Mouse (Mus musculus) cerebellum, postnatal 14 days (tissue): Measurements from ENCODE around the gene Pygm.

ENCODE experiments used
- DNase-seq, 2 experiments: peaks; one replicate each; pipeline ENCODE4 v3.0.0; 2021; ENCODE audit warnings: mixed read lengths in 2 of 2

The Pygm gene

GRCm38 (mm10) chr19:6384128-6384527 lies at the start of gene Pygm:
Gene Pygm, plus strand, starts transcription at chr19:6384399.
- peak in 1 of 2 experiments; percentile 49 for DNase-seq

GRCm38 (mm10) chr19:6334673-6335457 lies 49.3 kb upstream of the Pygm start, which contains the start of gene Men1:
Gene Men1, plus strand, starts transcription at chr19:6334979.
- peak; percentile 94 to 95 for DNase-seq

GRCm38 (mm10) chr19:6335458-6335827 lies 48.8 kb upstream of the Pygm start:
- peak; percentile 53 to 62 for DNase-seq

DNA sequence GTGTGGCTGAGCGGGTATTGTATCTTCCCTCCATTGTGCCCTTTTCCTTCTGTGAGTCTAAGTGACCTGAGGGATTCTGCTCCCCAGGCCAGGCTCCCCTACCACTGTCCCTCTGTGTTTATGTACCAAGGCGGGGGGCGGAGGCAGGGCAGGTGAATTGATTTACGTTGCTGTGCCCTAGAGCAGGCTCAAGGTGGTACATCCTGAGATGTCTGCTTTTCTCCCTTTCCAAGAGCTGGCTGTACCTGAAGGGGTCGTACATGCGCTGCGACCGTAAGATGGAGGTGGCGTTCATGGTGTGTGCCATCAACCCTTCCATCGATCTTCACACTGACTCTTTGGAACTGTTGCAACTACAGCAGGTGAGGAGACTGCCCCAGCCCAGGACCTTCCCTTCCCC lies 47.3 kb upstream of the Pygm start:
- no peak for DNase-seq

- no peak for DNase-seq
Measured at GRCm38 (mm10) chr19:6338171-6338570, 46.0 kb upstream of the Pygm start.

DNA sequence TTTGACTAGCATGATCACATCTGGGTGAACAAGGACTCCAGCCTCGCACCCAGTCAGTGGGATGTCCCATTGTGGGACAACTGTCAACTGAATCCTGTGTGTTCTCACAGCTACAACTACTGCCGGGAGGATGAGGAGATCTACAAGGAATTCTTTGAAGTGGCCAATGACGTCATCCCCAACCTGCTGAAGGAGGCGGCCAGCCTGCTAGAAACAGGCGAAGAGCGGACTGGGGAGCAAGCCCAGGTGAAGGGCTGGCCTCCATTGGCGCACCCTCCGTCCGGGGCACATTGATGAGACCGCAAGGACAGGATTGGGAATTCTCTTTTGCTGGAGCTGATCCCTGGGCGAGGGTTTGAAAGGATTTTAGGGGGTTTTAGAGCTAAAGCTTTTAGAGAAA lies 45.5 kb upstream of the Pygm start:
- DNase-seq: no peak

GRCm38 (mm10) chr19:6339191-6339590 lies 45.0 kb upstream of the Pygm start:
- DNase-seq: no peak

GRCm38 (mm10) chr19:6339890-6340504 lies 44.2 kb upstream of the Pygm start:
- DNase-seq: no peak

DNA sequence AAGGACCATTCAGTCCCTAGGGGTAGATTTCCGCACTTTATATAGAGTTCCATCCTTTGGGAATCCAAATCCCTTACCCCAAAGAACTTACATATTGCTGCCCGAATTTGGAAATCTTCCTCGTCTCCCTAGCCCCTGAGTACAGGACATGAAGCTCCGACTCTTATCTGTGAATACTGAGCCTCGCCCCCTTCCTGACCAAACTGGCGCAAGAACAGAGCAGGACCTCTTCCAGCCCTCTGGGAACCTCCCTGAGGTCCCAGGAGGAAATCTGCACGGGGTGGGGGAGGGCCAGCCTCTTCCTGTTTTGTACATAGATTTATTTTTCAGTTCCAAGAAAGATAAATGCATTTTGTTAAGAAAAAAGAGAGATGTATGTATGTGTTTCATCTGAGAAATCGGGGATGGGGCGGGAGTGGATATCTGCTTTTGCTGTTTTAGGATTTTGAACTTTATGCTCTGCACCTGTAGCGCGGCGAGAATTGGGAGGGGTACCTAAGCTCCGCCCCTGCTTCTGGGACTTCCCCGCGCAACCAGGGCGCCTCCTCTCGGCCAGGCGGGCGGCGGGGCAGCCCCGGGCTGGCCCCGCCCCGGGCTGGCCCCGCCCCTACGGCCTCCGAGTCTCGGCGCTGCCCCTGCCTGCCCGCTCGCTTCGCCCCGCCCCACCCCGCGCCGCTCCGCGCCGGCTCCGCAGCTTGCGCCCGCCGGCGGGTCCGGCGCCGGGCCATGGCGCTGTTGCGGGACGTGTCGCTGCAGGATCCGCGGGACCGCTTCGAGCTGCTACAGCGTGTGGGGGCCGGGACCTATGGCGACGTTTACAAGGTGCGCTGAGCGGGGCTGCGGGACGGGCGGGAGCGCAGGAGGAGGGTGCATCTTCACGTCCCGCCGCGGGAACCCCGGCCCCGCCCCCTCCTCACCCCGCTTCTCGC lies 43.4 kb upstream of the Pygm start, which contains the start of gene Map4k2:
Map4k2 (plus strand) TSS at position 612 of the 929 bp plus-strand sequence.
- peak; percentile 83 to 86 for DNase-seq

DNA sequence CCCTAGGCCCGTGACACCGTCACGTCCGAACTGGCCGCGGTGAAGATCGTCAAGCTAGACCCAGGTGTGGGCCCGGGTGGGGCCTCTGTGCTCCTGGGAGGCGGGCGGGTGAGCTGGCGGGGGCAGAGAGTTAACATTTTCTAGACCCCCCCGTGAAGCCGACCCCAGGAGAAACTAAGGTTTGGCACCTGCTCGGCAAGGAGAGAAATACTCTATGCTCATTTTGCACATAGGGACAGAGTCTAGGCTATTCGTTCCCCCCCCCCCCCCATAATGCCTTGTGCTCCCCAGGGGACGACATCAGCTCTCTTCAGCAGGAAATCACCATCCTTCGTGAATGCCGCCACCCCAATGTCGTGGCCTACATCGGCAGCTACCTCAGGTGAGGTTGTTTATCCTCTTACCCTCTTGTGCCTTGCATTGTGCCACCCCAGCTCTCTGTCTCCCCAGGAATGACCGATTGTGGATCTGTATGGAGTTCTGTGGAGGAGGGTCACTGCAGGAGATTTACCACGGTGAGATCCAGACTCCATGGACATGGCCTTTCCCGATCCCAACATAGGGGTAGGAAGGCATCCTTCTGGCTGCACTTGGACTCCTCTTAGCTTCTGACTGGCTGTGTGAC lies 42.6 kb upstream of the Pygm start:
- no peak for DNase-seq

GRCm38 (mm10) chr19:6342276-6342933 lies 41.8 kb upstream of the Pygm start:
- no peak for DNase-seq

DNA sequence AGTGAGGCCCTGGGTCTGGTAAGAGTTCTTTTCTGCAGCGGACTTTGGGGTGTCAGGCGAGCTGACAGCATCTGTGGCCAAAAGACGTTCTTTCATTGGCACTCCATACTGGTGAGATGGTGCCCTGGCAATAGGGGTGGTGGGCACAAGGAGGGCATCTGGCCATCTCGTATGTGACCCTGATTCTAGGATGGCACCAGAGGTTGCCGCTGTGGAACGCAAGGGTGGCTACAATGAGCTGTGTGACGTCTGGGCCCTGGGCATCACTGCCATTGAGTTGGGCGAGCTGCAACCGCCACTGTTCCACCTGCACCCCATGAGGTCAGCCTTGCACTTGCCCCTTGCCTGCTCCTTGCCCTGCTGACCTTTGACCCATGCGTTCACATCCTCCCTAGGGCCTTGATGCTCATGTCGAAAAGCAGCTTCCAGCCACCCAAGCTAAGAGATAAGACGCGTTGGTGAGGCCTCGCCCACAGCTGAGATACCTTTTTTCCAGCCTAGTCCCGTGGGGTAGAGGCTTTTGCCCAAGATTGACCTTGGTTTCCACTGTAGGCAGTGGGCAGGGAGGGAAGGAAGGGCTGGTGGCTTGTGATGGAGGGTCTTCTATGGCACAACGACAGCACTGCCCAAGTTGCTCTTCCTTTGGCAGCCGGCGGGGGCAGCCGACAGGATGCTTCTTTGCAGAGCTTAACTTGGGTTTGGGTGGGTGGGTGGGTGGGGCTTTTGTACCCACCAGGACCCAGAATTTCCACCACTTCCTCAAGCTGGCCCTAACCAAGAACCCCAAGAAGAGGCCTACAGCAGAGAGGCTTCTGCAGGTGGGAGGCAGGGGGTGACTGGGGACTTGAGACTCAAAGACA lies 40.9 kb upstream of the Pygm start:
- DNase-seq: no peak

DNA sequence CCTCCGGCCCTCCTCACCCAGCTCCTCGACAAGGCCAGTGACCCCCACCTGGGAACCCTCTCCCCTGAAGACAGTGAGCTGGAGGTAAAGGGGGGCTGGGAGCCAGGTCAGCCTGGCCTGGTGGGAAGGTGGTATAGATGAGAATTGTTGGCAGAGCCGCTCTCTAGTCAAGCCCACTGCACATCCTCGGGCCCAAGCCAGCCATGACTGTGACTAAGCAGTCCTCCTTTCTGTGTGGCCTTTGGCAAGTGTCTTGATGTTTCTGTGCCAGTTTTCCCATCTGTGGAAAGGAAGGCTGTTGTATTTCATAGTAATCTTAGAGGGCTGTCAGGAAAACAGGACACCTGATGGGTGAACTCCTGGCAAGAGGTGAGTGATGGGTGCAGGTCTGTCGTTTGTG lies 40.2 kb upstream of the Pygm start:
- peak; percentile 57 to 69 for DNase-seq

DNA sequence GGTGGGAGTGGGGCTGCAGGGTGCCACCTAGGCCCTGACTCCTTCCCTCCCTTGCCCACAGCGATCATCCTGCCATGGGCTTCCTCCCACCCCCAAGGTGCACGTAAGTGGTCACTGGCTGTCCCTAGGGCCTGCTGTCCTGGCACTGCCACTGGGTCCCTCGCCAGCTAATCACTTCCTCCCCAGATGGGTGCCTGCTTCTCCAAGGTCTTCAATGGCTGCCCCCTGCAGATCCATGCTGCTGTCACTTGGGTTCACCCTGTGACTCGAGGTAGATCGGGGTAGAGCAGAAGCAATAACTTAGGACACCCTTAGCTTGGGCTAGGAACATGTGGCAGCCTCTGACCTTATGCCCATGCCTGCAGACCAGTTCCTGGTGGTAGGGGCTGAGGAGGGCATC lies 38.2 kb upstream of the Pygm start:
- no peak for DNase-seq

DNA sequence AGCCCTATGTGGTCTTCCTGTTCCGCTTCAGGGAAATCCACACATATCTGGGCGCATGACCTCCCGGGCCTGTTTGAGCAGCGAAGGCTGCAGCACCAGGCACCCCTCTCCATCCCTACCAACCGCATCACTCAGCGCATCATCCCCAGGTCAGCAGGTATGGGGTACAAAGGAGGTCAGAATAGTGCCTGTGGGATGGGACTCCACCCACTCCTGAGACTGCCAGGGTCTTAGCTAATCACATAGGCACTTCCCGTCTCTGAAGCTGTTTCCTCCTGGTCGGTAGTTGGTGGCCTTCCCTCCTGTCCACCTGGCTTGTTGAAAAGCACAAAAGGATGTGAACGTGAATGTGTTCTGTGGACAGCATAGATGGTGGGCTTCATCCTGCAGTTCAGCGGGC lies 37.5 kb upstream of the Pygm start:
- DNase-seq: no peak

DNA sequence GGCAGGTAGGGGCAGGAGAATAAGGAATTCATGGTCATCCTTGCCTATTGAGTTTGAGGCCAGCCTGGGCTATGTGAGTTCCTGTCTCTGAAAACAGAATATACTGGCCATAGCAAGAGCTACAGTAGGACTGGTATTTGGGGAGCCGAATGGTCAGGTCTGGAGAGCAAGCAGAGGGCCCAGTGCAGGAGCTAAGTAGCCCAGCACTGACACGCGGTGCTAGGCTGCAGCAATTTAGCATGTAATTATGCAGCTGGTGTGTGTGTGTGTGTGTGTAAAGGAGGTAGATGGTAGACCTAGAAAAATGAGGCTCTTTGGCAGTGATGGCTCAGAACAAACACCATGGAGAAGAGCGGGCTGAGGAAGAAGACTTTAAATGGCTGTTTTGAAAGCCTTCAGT lies 36.6 kb upstream of the Pygm start:
- DNase-seq: no peak

- no peak for DNase-seq
Measured at GRCm38 (mm10) chr19:6348717-6349116, 35.5 kb upstream of the Pygm start.

- DNase-seq: no peak
Measured at GRCm38 (mm10) chr19:6349215-6349983, 34.8 kb upstream of the Pygm start.

- DNase-seq: peak in 1 of 2 experiments; percentile 46
Measured at GRCm38 (mm10) chr19:6351431-6352106, 32.6 kb upstream of the Pygm start.

DNA sequence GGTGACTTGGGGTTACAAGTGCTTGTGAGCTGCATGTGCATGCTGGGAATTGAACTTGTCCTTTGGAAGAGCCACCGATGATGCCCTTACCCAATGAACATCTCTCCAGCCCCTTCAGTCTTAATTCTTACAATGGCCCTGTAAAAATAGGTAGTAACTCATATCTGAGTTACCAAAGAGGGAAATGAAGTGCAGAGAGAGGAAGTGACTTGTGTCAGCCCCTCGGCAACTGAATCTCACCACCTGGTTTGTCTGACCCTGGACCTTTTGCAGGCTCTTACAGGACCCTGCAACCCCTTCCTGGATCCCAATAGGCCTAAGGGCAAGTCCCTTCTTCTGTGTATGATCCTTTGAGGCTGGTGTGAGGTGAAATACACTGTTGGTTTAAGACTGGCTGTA lies 32.1 kb upstream of the Pygm start:
- DNase-seq: no peak
